Mouse (Mus musculus): ENCODE measurements around the gene Fam227a.

Gene Fam227a

GRCm38 (mm10) chr15:79658531-79659375, at the start of gene Fam227a, which contains the start of gene Cby1:
TSS of gene Fam227a (minus strand) at chr15:79658956.
TSS of gene Cby1 (plus strand) at chr15:79659199.
- DNase-seq (ENCODE audit: low spot score in 2 of 2) = peak; percentile 96 to 97

- no peak for DNase-seq (ENCODE audit: low spot score in 2 of 2)
These were observed 49.6 kb upstream of the Fam227a start for GRCm38 (mm10) chr15:79708229-79708822.

- no peak for DNase-seq (ENCODE audit: low spot score in 2 of 2)
These were observed 48.0 kb upstream of the Fam227a start for GRCm38 (mm10) chr15:79706603-79707214.

- no peak for DNase-seq (ENCODE audit: low spot score in 2 of 2)
These were observed 38.9 kb upstream of the Fam227a start for GRCm38 (mm10) chr15:79697558-79698187.

DNA sequence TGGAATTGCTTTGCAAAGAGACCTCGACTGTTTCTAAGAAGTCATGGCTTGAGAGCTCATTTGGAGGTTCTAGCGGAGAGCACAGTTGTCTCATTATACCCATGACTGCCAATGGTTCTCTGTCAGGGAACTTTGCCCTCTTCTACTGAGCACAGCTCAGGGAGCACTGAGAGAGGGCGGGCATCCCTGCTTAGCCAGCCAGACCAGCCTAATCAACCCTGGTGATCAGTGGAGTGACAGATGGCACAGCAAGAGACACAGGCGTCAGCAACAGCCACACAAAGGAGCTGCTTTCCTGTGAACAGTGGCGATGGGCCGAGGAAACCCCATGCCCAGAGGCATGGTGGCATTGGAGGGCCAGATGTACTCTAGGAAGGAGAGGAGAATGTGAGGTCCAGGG, 38.3 kb upstream of the Fam227a start:
- DNase-seq (ENCODE audit: low spot score in 2 of 2) = peak in 1 of 2 experiments; percentile 38

- DNase-seq (ENCODE audit: low spot score in 2 of 2) = no peak
These were observed 37.8 kb upstream of the Fam227a start for GRCm38 (mm10) chr15:79696508-79696907.

DNA sequence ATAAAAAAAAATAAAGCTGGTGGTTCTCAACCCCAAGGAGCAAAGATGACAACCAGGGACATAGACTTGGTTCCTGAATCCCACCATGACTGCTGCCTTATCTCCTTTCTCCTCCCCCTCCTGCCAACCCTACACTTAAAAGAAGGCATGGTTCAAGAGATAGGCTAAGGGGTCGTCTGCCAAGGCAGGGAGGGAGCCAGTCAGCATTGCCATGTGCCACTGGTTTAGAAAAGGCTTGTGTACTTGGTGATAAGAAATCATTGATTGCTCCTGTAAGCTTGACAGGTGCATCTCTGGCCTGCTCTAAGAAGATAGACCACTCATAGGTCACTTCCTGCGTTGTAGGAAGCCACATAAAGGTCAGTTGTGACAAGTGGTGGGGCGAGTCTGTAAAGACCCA, 36.8 kb upstream of the Fam227a start:
- DNase-seq (ENCODE audit: low spot score in 2 of 2) = no peak

DNA sequence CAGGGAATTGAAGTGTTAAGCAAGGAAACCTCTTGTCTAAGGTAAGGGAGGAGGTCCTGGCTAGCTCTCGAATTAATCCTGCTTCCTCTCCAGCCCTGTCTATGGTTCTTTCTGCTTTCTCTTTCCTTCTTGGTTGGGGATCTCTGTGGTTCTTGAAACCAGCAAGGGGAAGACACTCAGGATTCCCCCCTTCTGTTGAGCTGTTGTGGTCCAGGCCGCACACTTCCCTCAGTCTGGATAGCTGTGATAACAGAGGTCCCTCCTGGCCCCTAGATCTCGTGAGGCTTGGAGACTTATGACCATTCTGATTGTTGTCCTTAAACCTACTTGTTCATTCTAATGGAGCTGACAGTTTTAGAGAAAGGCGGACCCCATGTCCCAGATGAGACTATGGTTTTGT, 35.8 kb upstream of the Fam227a start:
- DNase-seq (ENCODE audit: low spot score in 2 of 2) = no peak

GRCm38 (mm10) chr15:79693740-79694139, 35.0 kb upstream of the Fam227a start:
- no peak for DNase-seq (ENCODE audit: low spot score in 2 of 2)

DNA sequence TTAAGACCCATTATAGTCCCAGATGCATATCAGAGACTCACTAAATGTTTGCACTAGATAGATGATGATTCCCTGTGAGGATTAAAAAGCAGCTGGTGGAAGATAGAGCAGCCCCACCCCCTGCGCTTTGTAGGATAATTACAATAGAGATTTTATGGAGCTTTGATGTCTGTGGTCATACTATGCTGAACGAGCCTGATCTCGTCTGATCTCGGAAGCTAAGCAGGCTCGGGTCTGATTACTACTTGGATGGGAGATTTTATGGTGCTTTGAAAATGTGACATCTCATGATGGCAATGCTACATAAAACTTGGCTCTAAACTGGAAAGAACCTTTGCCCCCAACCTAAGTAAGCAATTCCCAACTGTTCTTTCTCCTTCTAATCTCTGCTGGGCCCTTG, 33.6 kb upstream of the Fam227a start:
- DNase-seq (ENCODE audit: low spot score in 2 of 2) = no peak

GRCm38 (mm10) chr15:79691023-79691508, 32.3 kb upstream of the Fam227a start:
- DNase-seq (ENCODE audit: low spot score in 2 of 2) = peak in 1 of 2 experiments; percentile 28

- peak; percentile 77 to 94 for DNase-seq (ENCODE audit: low spot score in 2 of 2)
These were observed 31.8 kb upstream of the Fam227a start, which contains the start of gene Gtpbp1 for GRCm38 (mm10) chr15:79690426-79691022. TSS of gene Gtpbp1 (plus strand) at chr15:79690845.

DNA sequence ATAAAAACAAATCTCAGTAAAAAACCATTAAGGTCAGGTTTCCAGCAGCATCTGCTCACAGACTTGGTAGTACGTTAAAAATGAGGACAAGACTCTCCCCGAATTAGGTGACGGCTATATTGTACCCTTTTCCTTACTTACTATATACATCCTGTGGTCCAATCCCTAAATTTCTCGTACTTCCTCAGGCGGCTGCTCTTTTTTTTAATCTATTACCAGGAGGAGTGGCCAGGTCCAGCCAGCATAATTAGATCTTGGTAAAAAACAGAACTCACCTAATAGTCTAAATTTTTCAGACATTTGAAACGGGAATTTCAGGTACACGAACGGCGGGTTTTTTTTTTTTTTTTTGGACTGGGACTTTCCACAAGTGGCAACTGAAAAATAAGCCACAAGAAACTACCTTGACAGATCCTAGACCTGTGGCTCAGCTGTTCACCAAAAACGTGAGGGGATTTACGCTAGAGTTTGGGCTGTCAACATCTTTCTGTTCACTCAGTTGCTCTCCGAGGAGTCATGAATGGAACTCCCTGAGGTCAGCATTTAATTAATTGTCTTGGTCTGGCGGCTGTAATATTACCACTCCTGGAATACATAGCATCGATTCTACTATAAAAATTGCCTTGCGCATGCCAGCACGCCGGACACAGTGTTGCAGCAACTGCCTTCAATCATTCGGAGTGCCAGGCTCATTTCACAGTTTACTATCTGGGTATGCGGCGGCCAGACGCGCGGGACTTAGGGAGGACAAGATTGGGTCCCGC, 31.1 kb upstream of the Fam227a start:
- no peak for DNase-seq (ENCODE audit: low spot score in 2 of 2)

- no peak for DNase-seq (ENCODE audit: low spot score in 2 of 2)
These were observed 29.7 kb upstream of the Fam227a start for GRCm38 (mm10) chr15:79688268-79688956.

DNA sequence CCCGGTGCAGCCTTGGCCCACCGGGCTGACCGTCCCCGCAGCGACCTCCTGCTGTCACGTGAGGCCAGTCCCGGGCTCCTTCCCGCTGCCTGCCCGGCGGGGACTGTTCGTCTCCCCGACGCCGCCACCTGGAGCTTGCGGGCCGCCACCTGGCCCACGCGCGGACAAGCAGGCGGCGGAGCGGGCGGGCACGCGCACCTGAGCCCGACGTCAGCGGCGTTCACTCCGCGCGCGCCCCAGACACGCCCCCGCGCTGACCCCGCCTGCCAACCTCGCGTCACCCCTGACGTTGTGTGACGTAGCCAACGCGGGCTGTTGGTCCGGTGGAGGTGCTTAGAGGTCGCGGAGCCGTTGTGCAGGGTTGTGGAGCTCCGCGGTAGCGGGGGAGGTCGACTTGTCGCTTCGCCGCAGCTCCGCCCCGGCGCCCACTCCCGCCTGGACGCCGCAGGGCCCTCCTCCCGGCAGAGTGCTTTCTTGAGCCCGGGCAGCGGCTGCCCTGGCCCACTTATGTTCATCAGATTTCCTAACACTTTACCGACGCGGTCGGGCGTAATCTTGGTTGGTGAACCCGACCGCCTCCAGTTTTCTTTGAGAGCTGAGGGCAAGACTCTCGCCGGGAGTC, 29.0 kb upstream of the Fam227a start, which contains the start of gene Josd1:
Gene Josd1, minus strand, starts transcription at position 274 of the 622 bp plus-strand sequence.
- DNase-seq (ENCODE audit: low spot score in 2 of 2) = peak; percentile 91 to 96

- DNase-seq (ENCODE audit: low spot score in 2 of 2) = peak in 1 of 2 experiments; percentile 47
These were observed 28.4 kb upstream of the Fam227a start for GRCm38 (mm10) chr15:79687175-79687574.

- DNase-seq (ENCODE audit: low spot score in 2 of 2) = no peak
These were observed 27.5 kb upstream of the Fam227a start for GRCm38 (mm10) chr15:79686046-79686869.

DNA sequence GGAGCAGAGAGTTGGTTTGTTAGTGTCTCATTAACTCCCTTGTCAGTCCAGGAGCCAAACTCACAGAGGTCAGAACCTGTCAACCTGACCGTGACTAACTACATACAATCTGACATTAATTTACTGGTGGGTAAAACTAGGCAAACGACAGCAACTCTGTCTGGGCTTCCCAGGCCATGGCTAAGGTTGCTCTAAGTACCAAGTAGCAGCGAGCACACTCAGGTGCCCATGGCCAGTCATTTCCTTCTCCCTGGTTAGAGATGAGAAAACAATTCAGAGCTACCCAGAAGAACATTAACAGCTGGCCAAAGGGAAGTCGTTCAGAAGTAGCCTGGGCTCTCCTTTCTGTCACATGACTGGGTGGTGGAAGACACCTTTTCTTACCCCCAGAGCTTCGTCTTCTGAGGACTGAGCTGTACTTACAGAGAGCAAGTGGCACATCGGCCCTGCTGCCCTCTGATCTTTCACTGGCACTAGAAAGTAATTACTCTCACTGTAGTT, 26.4 kb upstream of the Fam227a start:
- no peak for DNase-seq (ENCODE audit: low spot score in 2 of 2)

Measured in cerebellum, postnatal 4 days (tissue).